Mouse (Mus musculus) embryonic fibroblast, embryonic 13.5 days (primary cell): ENCODE data around the gene Ccdc182.

Experiments
- CTCF ChIP-seq: IDR thresholded peaks from 2 replicates; pipeline ENCODE4 v1.5.1; 2011; ENCODE audit warnings: mild to moderate bottlenecking, control low read depth, low read length, moderate library complexity, borderline replicate concordance; ENCODE audit not compliant: insufficient read depth
- POLR2A ChIP-seq: IDR thresholded peaks from 2 replicates; pipeline ENCODE4 v1.6.1; 2011; ENCODE audit warnings: low read depth, mild to moderate bottlenecking, control low read depth, low read length, moderate library complexity

DNA sequence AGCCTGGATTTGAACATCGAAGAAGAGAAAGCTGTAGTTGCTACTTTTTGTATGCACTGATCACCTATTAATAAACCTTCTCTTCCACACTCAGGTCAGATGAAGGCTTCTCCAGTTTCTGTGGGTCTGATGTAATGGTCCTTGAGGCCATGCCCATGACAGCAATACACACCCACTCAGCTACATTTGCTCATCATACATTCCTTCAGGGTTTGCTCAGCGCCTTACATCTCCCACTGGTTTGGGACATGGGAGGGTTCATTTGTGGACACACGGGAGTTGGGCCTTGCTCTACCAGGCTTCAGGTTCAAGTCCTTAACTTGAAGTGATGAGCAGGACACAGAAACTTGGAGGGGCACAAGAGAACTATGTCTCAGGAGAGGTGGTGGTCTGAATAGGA is 44.1 kb downstream of the Ccdc182 start:
- TF ChIP-seq CTCF, result no peak
- TF ChIP-seq POLR2A, result no peak
